ENCODE assay signal across 8 mouse cellular contexts in genomic region chr7:24480986-24481473, GRCm38 (mm10). TPM values are rescaled to one million over a fixed set of nuclear protein-coding genes. Genes with fewer than 3 reads are reported as not detected.
DNase-seq lines count a peak whose midpoint lies in the region; ATAC-seq and TF ChIP-seq lines count a peak whose summit lies in the region.

No protein-coding gene starts in this region.

- intact Hi-C loops in heart, adult 2 months (cut with DNase I), result no loop called here
- intact Hi-C loops in heart, postnatal 10 days (cut with DNase I), result no loop called here

- peak overlapping the region; percentile 59 for H3K4me3 ChIP-seq in heart, adult 2 months
- peak overlapping the region; percentile 68 for H3K4me3 ChIP-seq in ES-Bruce4 (ENCODE audit: low read depth, low read length)
- H3K4me3 ChIP-seq in hindbrain, embryonic 10.5 days, result peak overlapping the region; percentile 80

- TF ChIP-seq POLR2A in heart, adult 2 months (IDR thresholded peaks at IDR 0.05; ENCODE audit: insufficient read depth, low read depth, low read length), result no peak
- TF ChIP-seq POLR2A in ES-Bruce4 (IDR thresholded peaks at IDR 0.05; ENCODE audit: insufficient read depth, low read length), result no peak

- ATAC-seq in megakaryocyte progenitor cell, adult 5-6 weeks (replicated peaks; ENCODE audit: poor library complexity), result 0 out of 2 replicates have a peak, but pooled peaks have one; percentile 10

- DNase-seq in heart, adult 2 months, result no peak
- no peak for DNase-seq in heart, postnatal 10 days
- no peak for DNase-seq in hindbrain, embryonic 10.5 days (ENCODE audit: low spot score)
- DNase-seq in retina, postnatal 1 day, result no peak
- DNase-seq in frontal cortex, postnatal 36 days (ENCODE audit: low spot score in 2 of 2), result no peak
- no peak for DNase-seq in spleen, postnatal 36 days (ENCODE audit: low spot score in 2 of 2)

- no peaks in the 10 kb centered on the region for H3K9me3 ChIP-seq in ES-Bruce4 (replicated peaks; ENCODE audit: control insufficient read depth, insufficient read depth, low read length, poor library complexity, severe bottlenecking)
- H3K9me3 ChIP-seq in hindbrain, embryonic 10.5 days, result 0 out of 2 replicates have a peak, but pooled peaks cover 2% of the 10 kb centered on the region

- no peaks in the 10 kb centered on the region for H3K4me1 ChIP-seq in heart, adult 2 months (ENCODE audit: control insufficient read depth, insufficient read depth, low read length)
- H3K4me1 ChIP-seq in ES-Bruce4 (ENCODE audit: control insufficient read depth, insufficient read depth, low read length), result no peaks in the 10 kb centered on the region
- H3K4me1 ChIP-seq in hindbrain, embryonic 10.5 days (replicated peaks), result peaks cover 56% of the 10 kb centered on the region

- no peak overlapping the region for H3K27ac ChIP-seq in heart, adult 2 months
- no peak overlapping the region for H3K27ac ChIP-seq in ES-Bruce4 (ENCODE audit: insufficient read depth, low read length)
- peak overlapping the region; percentile 94 for H3K27ac ChIP-seq in hindbrain, embryonic 10.5 days

- TF ChIP-seq CTCF in heart, adult 2 months (IDR thresholded peaks at IDR 0.05), result no peak
- no peak for TF ChIP-seq CTCF in ES-Bruce4 (IDR thresholded peaks at IDR 0.05; ENCODE audit: low read depth, low read length)

- H3K27me3 ChIP-seq in heart, adult 2 months (ENCODE audit: control insufficient read depth, insufficient read depth, low read length), result no peaks in the 10 kb centered on the region
- H3K27me3 ChIP-seq in ES-Bruce4 (ENCODE audit: control insufficient read depth, insufficient read depth, low read length, poor library complexity, severe bottlenecking), result peaks cover 8% of the 10 kb centered on the region
- H3K27me3 ChIP-seq in hindbrain, embryonic 10.5 days (ENCODE audit: insufficient read depth, poor library complexity, severe bottlenecking), result peaks cover 54% of the 10 kb centered on the region

- TF ChIP-seq EP300 in heart, adult 2 months (IDR thresholded peaks at IDR 0.05; ENCODE audit: insufficient read depth, low read depth, low read length), result no peak
- no peak for TF ChIP-seq EP300 in ES-Bruce4 (IDR thresholded peaks at IDR 0.05; ENCODE audit: insufficient read depth, low read depth, low read length)

- 21% methylated on average over 14 of the region's 14 CpGs for WGBS in heart, adult 2 months
- WGBS in hindbrain, embryonic 10.5 days, result 13% methylated on average over 14 of the region's 14 CpGs

- H3K79me2 ChIP-seq in heart, adult 2 months (replicated peaks; ENCODE audit: control insufficient read depth, insufficient read depth, low read length), result no peaks in the 10 kb centered on the region

- no peak overlapping the region for H3K9ac ChIP-seq in heart, adult 2 months (ENCODE audit: low read depth, low read length)
- no peak overlapping the region for H3K9ac ChIP-seq in ES-Bruce4 (ENCODE audit: low read depth, poor library complexity, severe bottlenecking)

- H3K36me3 ChIP-seq in heart, adult 2 months (ENCODE audit: control insufficient read depth, insufficient read depth, low read length), result no peaks in the 10 kb centered on the region
- no peaks in the 10 kb centered on the region for H3K36me3 ChIP-seq in ES-Bruce4 (ENCODE audit: control insufficient read depth, insufficient read depth, low read length, poor library complexity, severe bottlenecking)
- H3K36me3 ChIP-seq in hindbrain, embryonic 10.5 days, result no peaks in the 10 kb centered on the region

RNA-seq across cellular contexts. Expression of gene Cadm4, which starts 0.8 kb away (rescaled TPM):
- total RNA-seq in heart, adult 2 months (2021), result 10 to 100 TPM; 14.0 to 14.7 TPM
- 17.0 and 20.4 TPM in 2 replicates for polyA plus RNA-seq in heart, adult 2 months (2012; rRNA removed)
- 10 to 100 TPM; 18.6 to 22.7 TPM for total RNA-seq in heart, postnatal 10 days (2021)
- 10.4 and 12.2 TPM in 2 replicates for polyA plus RNA-seq in ES-Bruce4 (2011; ENCODE audit: insufficient read depth, insufficient read length, low read depth, missing spikeins)
- 12.1 and 38.6 TPM in 2 replicates for polyA plus RNA-seq in hindbrain, embryonic 10.5 days (2016; fragmentation: Nextera tagmentation; extraction: Ambion mirVana)
- not detected in 2 replicates for total RNA-seq in megakaryocyte progenitor cell, adult 5-6 weeks (2015)
- total RNA-seq in megakaryocyte progenitor cell, adult 5-6 weeks (2017), result not detected in 2 replicates

RNA-seq across cellular contexts. Expression of gene Plaur, which starts 18.7 kb away (rescaled TPM):
- 1 to 10 TPM; 3.3 to 3.6 TPM for total RNA-seq in heart, adult 2 months (2021)
- 4.2 and 5.0 TPM in 2 replicates for polyA plus RNA-seq in heart, adult 2 months (2012; rRNA removed)
- total RNA-seq in heart, postnatal 10 days (2021), result 1 to 10 TPM; 4.2 to 6.1 TPM
- polyA plus RNA-seq in ES-Bruce4 (2011; ENCODE audit: insufficient read depth, insufficient read length, low read depth, missing spikeins), result 29.5 and 38.0 TPM in 2 replicates
- polyA plus RNA-seq in hindbrain, embryonic 10.5 days (2016; fragmentation: Nextera tagmentation; extraction: Ambion mirVana), result 0.77 and 1.9 TPM in 2 replicates
- total RNA-seq in megakaryocyte progenitor cell, adult 5-6 weeks (2015), result 17.9 and 21.2 TPM in 2 replicates
- 20.5 and 27.6 TPM in 2 replicates for total RNA-seq in megakaryocyte progenitor cell, adult 5-6 weeks (2017)

RNA-seq across cellular contexts. Expression of gene Zfp428, which starts 25.8 kb away (rescaled TPM):
- total RNA-seq in heart, adult 2 months (2021), result 10 to 100 TPM; 14.5 to 14.9 TPM
- 12.3 and 28.7 TPM in 2 replicates for polyA plus RNA-seq in heart, adult 2 months (2012; rRNA removed)
- 10 to 100 TPM; 15.3 to 18.8 TPM for total RNA-seq in heart, postnatal 10 days (2021)
- 12.3 and 13.1 TPM in 2 replicates for polyA plus RNA-seq in ES-Bruce4 (2011; ENCODE audit: insufficient read depth, insufficient read length, low read depth, missing spikeins)
- polyA plus RNA-seq in hindbrain, embryonic 10.5 days (2016; fragmentation: Nextera tagmentation; extraction: Ambion mirVana), result 109 and 150 TPM in 2 replicates
- total RNA-seq in megakaryocyte progenitor cell, adult 5-6 weeks (2015), result 2.0 and 2.2 TPM in 2 replicates
- 1.3 and 3.6 TPM in 2 replicates for total RNA-seq in megakaryocyte progenitor cell, adult 5-6 weeks (2017)

RNA-seq across cellular contexts. Expression of gene Irgc1, which starts 28.9 kb away (rescaled TPM):
- total RNA-seq in heart, adult 2 months (2021), result not detected
- 0.67 and 0.88 TPM in 2 replicates for polyA plus RNA-seq in heart, adult 2 months (2012; rRNA removed)
- total RNA-seq in heart, postnatal 10 days (2021), result not detected
- not detected in 2 replicates for polyA plus RNA-seq in ES-Bruce4 (2011; ENCODE audit: insufficient read depth, insufficient read length, low read depth, missing spikeins)
- not detected in 2 replicates for polyA plus RNA-seq in hindbrain, embryonic 10.5 days (2016; fragmentation: Nextera tagmentation; extraction: Ambion mirVana)
- total RNA-seq in megakaryocyte progenitor cell, adult 5-6 weeks (2015), result 0.07 TPM in 1 of 2 replicates, not detected in the other
- total RNA-seq in megakaryocyte progenitor cell, adult 5-6 weeks (2017), result not detected in 2 replicates

RNA-seq across cellular contexts. Expression of gene AC161166.1, which starts 31.2 kb away (rescaled TPM):
- not detected for total RNA-seq in heart, adult 2 months (2021)
- polyA plus RNA-seq in heart, adult 2 months (2012; rRNA removed), result 0.04 TPM in 1 of 2 replicates, not detected in the other
- not detected for total RNA-seq in heart, postnatal 10 days (2021)
- polyA plus RNA-seq in ES-Bruce4 (2011; ENCODE audit: insufficient read depth, insufficient read length, low read depth, missing spikeins), result not detected in 2 replicates
- polyA plus RNA-seq in hindbrain, embryonic 10.5 days (2016; fragmentation: Nextera tagmentation; extraction: Ambion mirVana), result 1.1 TPM in 2 replicates
- total RNA-seq in megakaryocyte progenitor cell, adult 5-6 weeks (2015), result not detected in 2 replicates
- not detected in 2 replicates for total RNA-seq in megakaryocyte progenitor cell, adult 5-6 weeks (2017)

Comparison
In these comparisons a context has a peak if more than half of its experiments do, and no peak if none do; other contexts are left out.
1. RNA of gene Cadm4, which starts 0.8 kb away (total RNA-seq): 18.6 to 22.7 TPM in heart, postnatal 10 days and 14.0 to 14.7 TPM in heart, adult 2 months; not detected in megakaryocyte progenitor cell, adult 5-6 weeks; every median in the first group is over 10 times any median in the second.
2. Peak in every context shown above with its lines, with median percentiles within 50 percentile points of each other: H3K4me3 ChIP-seq.